Mouse (Mus musculus) megakaryocyte, embryonic 14.5 days (primary cell): ENCODE measurements around the gene Tmem235.

Source experiments
- FLI1 ChIP-seq: IDR thresholded peaks from 2 replicates; pipeline ENCODE4 v1.6.1; 2012; ENCODE audit warnings: low read length, inconsistent platforms, mixed read lengths
- GATA1 ChIP-seq: IDR thresholded peaks from 3 replicates; pipeline ENCODE4 v1.6.1; 2012; ENCODE audit warnings: mixed read lengths, low read length, inconsistent platforms, borderline replicate concordance

DNA sequence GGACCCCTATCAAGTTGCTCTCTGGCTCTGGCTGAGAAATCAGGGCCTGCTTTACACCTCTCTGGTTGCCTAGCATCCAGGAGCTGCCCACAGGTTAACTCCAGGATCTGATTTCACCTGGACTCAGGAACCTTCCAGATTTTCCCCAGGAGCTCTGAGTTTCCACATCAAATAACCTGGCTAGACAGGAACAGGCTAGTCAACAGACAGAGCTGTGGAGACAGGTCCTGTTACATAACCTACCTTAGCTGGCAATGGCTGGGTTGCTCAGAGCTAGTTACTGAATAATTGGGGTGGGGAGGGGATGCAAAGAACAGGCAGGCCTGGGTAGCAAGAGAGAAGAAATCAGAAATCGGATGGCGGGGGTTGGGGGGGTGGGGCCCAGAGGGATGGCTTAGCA is 15.6 kb upstream of the Tmem235 start:
- no peak for TF ChIP-seq GATA1
- no peak for TF ChIP-seq FLI1
